In the genomic region with DNA sequence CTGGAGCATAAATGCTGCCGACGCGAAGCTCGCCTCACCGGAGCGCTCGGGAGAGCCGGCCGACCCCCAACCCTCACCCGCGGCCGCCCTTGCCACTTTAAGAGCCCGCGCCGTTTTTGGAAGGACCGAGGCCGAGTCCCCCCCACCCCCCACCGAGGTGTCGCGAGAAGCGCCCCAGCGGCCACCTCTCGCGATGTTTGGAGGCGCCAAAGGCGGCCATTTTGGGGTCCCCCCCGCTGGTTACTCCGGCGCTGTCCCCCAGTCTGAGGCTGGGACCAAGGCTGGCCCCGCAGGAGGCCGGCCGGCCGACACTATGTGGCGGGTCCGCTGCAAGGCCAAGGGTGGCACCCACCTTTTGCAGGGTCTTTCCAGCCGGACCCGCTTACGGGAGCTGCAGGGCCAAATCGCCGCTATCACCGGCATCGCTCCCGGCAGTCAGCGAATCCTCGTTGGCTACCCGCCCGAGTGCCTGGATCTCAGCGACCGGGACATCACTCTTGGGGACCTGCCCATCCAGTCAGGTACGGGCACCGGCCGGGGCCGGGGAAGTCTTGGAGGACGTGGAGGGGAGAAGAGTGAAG, we compare ENCODE assay signal across 8 mouse cellular contexts. TPM values are rescaled to one million over a fixed set of nuclear protein-coding genes. Genes with fewer than 3 reads are reported as not detected.
DNase-seq lines count a peak whose midpoint lies in the region; ATAC-seq and TF ChIP-seq lines count a peak whose summit lies in the region.

A gene (plus strand): TSS at position 37 of the 581 bp plus-strand sequence.

- peak within 1 kb of the TSS; percentile 98 for H3K4me2 ChIP-seq in embryonic facial prominence, embryonic 13.5 days
- H3K4me2 ChIP-seq in limb, embryonic 12.5 days: peak within 1 kb of the TSS; percentile 91
- peak within 1 kb of the TSS; percentile 78 for H3K4me2 ChIP-seq in midbrain, embryonic 14.5 days (ENCODE audit: low read length)

- TF ChIP-seq POLR2A in heart, adult 2 months (IDR thresholded peaks at IDR 0.05; ENCODE audit: insufficient read depth, low read depth, low read length): peak; percentile 66
- no peak for TF ChIP-seq POLR2A in kidney, adult 2 months (IDR thresholded peaks at IDR 0.05; ENCODE audit: low read depth, low read length)

- peak; percentile 90 for DNase-seq in 416B (ENCODE audit: low read depth)
- DNase-seq in adrenal gland, postnatal 4 days (ENCODE audit: low spot score in 2 of 2): peak; percentile 85 to 86
- DNase-seq in heart, adult 2 months: peak; percentile 92 to 94
- DNase-seq in kidney, adult 2 months: peak; percentile 91
- DNase-seq in midbrain, embryonic 14.5 days: peak; percentile 97
- peak; percentile 89 for DNase-seq in spleen, adult 12 weeks (ENCODE audit: low spot score)

- H3K9me3 ChIP-seq in embryonic facial prominence, embryonic 13.5 days: no peaks in the 10 kb centered on the region
- no peaks in the 10 kb centered on the region for H3K9me3 ChIP-seq in limb, embryonic 12.5 days
- H3K9me3 ChIP-seq in midbrain, embryonic 14.5 days (ENCODE audit: control insufficient read depth, low read length): no peaks in the 10 kb centered on the region

- H3K9ac ChIP-seq in embryonic facial prominence, embryonic 13.5 days: peak within 1 kb of the TSS; percentile 97
- H3K9ac ChIP-seq in heart, adult 2 months (ENCODE audit: low read depth, low read length): peak within 1 kb of the TSS; percentile 95
- peak within 1 kb of the TSS; percentile 90 for H3K9ac ChIP-seq in limb, embryonic 12.5 days (replicated peaks)
- H3K9ac ChIP-seq in midbrain, embryonic 14.5 days (replicated peaks; ENCODE audit: low read length): peak within 1 kb of the TSS; percentile 99

- no peak for TF ChIP-seq EP300 in heart, adult 2 months (IDR thresholded peaks at IDR 0.05; ENCODE audit: insufficient read depth, low read depth, low read length)

- H3K27ac ChIP-seq in embryonic facial prominence, embryonic 13.5 days: peak within 1 kb of the TSS; percentile 80
- peak within 1 kb of the TSS; percentile 96 for H3K27ac ChIP-seq in heart, adult 2 months
- H3K27ac ChIP-seq in kidney, adult 2 months (ENCODE audit: insufficient read depth, low read depth, low read length): peak within 1 kb of the TSS; percentile 79
- peak within 1 kb of the TSS; percentile 73 for H3K27ac ChIP-seq in limb, embryonic 12.5 days
- peak within 1 kb of the TSS; percentile 89 for H3K27ac ChIP-seq in midbrain, embryonic 14.5 days (replicated peaks; ENCODE audit: low read depth, low read length)

- TF ChIP-seq CTCF in heart, adult 2 months (IDR thresholded peaks at IDR 0.05): no peak
- no peak for TF ChIP-seq CTCF in kidney, adult 2 months (conservative IDR thresholded peaks at IDR 0.05; ENCODE audit: insufficient read depth, insufficient read length, low read depth, low read length)

- peaks cover 8% of the 10 kb centered on the region for H3K4me1 ChIP-seq in embryonic facial prominence, embryonic 13.5 days
- peaks cover 4% of the 10 kb centered on the region for H3K4me1 ChIP-seq in heart, adult 2 months (ENCODE audit: control insufficient read depth, insufficient read depth, low read length)
- peaks cover 3% of the 10 kb centered on the region; the same call in 1 of the 2 replicates for H3K4me1 ChIP-seq in kidney, adult 2 months (ENCODE audit: control insufficient read depth, insufficient read depth, low read length)
- H3K4me1 ChIP-seq in limb, embryonic 12.5 days (replicated peaks): peaks cover 8% of the 10 kb centered on the region
- peaks cover 19% of the 10 kb centered on the region for H3K4me1 ChIP-seq in midbrain, embryonic 14.5 days (ENCODE audit: control insufficient read depth, insufficient read depth, low read length)

- H3K27me3 ChIP-seq in embryonic facial prominence, embryonic 13.5 days: no peaks in the 10 kb centered on the region
- H3K27me3 ChIP-seq in heart, adult 2 months (ENCODE audit: control insufficient read depth, insufficient read depth, low read length): no peaks in the 10 kb centered on the region
- no peaks in the 10 kb centered on the region for H3K27me3 ChIP-seq in kidney, adult 2 months (replicated peaks; ENCODE audit: control insufficient read depth, insufficient read depth, low read length)
- peaks cover 10% of the 10 kb centered on the region; the same call in 1 of the 2 replicates for H3K27me3 ChIP-seq in limb, embryonic 12.5 days
- no peaks in the 10 kb centered on the region for H3K27me3 ChIP-seq in midbrain, embryonic 14.5 days (ENCODE audit: control insufficient read depth, insufficient read depth, low read length)

- WGBS in embryonic facial prominence, embryonic 13.5 days: under 1% methylated on average over 54 of the region's 54 CpGs
- under 1% methylated on average over 54 of the region's 54 CpGs for WGBS in heart, adult 2 months
- WGBS in kidney, adult 2 months: under 1% methylated on average over 54 of the region's 54 CpGs
- WGBS in limb, embryonic 12.5 days: under 1% methylated on average over 54 of the region's 54 CpGs
- under 1% methylated on average over 54 of the region's 54 CpGs for WGBS in midbrain, embryonic 14.5 days

- peak; percentile 81 for ATAC-seq in embryonic facial prominence, embryonic 13.5 days (ENCODE audit: insufficient number of reproducible peaks, insufficient read depth, low FRiP score, low TSS enrichment, low read depth)
- peak; percentile 83 for ATAC-seq in limb, embryonic 12.5 days (ENCODE audit: insufficient number of reproducible peaks, insufficient read depth, low FRiP score, low TSS enrichment, low read depth)
- peak; percentile 83 for ATAC-seq in midbrain, embryonic 14.5 days (ENCODE audit: low FRiP score, low TSS enrichment)

- peaks cover 10% of the 10 kb centered on the region for H3K36me3 ChIP-seq in embryonic facial prominence, embryonic 13.5 days
- H3K36me3 ChIP-seq in heart, adult 2 months (ENCODE audit: control insufficient read depth, insufficient read depth, low read length): peaks cover 17% of the 10 kb centered on the region
- no peaks in the 10 kb centered on the region for H3K36me3 ChIP-seq in kidney, adult 2 months (ENCODE audit: control insufficient read depth, insufficient read depth, low read length)
- peaks cover 9% of the 10 kb centered on the region for H3K36me3 ChIP-seq in limb, embryonic 12.5 days
- H3K36me3 ChIP-seq in midbrain, embryonic 14.5 days (ENCODE audit: control insufficient read depth, insufficient read depth, low read length): no peaks in the 10 kb centered on the region

- intact Hi-C loops in heart, adult 2 months (cut with DNase I): loop anchor here (10.0 kb wide), 1 partner anchor 377 kb away; a partner anchor contains a TSS

- no peaks in the 10 kb centered on the region; the same call in 1 of the 2 replicates for H3K79me2 ChIP-seq in heart, adult 2 months (replicated peaks; ENCODE audit: control insufficient read depth, insufficient read depth, low read length)

- H3K4me3 ChIP-seq in embryonic facial prominence, embryonic 13.5 days: peak within 1 kb of the TSS; percentile 94
- peak within 1 kb of the TSS; percentile 89 for H3K4me3 ChIP-seq in heart, adult 2 months
- H3K4me3 ChIP-seq in kidney, adult 2 months (ENCODE audit: insufficient read depth, low read depth, low read length): peak within 1 kb of the TSS; percentile 65
- H3K4me3 ChIP-seq in limb, embryonic 12.5 days (replicated peaks): peak within 1 kb of the TSS; percentile 89
- H3K4me3 ChIP-seq in midbrain, embryonic 14.5 days (replicated peaks; ENCODE audit: low read depth, low read length): peak within 1 kb of the TSS; percentile 91

RNA-seq across cellular contexts. Expression of the gene that starts here (rescaled TPM):
- total RNA-seq in adrenal gland, postnatal 4 days (2021): 10 to 100 TPM in 1 of 2 experiments, 1 to 10 TPM in 1; 9.7 to 10.3 TPM
- 14.0 and 15.3 TPM in 2 replicates for polyA plus RNA-seq in embryonic facial prominence, embryonic 13.5 days (2015; fragmentation: Nextera tagmentation; extraction: Ambion mirVana)
- 1 to 10 TPM; 3.7 to 4.9 TPM for total RNA-seq in heart, adult 2 months (2021)
- 1.2 and 2.2 TPM in 2 replicates for polyA plus RNA-seq in heart, adult 2 months (2012; rRNA removed)
- polyA plus RNA-seq in kidney, adult 2 months (2012; rRNA removed): 1.2 and 1.3 TPM in 2 replicates
- 10.2 and 12.1 TPM in 2 replicates for polyA plus RNA-seq in limb, embryonic 12.5 days (2016; fragmentation: Nextera tagmentation; extraction: Ambion mirVana)
- 14.7 and 15.4 TPM in 2 replicates for polyA plus RNA-seq in midbrain, embryonic 14.5 days (2014; fragmentation: Nextera tagmentation; extraction: Ambion mirVana)

Comparison
In these comparisons a context has a peak if more than half of its experiments do, and no peak if none do; other contexts are left out.
1. Peak in every context shown above with its lines: DNase-seq, ATAC-seq, H3K4me3 ChIP-seq and H3K27ac ChIP-seq.